Mouse (Mus musculus) neutrophil, adult 5-6 weeks (primary cell): ENCODE data around the gene Gipc1. TPM values are rescaled to one million over a fixed set of nuclear protein-coding genes. Genes with fewer than 3 reads are reported as not detected.
A peak's percentile ranks its signal among the peaks of the same experiment; 100 is the strongest.

Source experiments
- ATAC-seq: fragments of 151-379, 151-347 bp; 2 replicates; pipeline ENCODE4 v1.8.0; 2017; ENCODE audit warnings: mild to moderate bottlenecking, moderate TSS enrichment; ENCODE audit not compliant: insufficient number of reproducible peaks, poor library complexity, low FRiP score, severe bottlenecking; ENCODE audit errors: extremely low read depth
- total RNA-seq: library from RNA; stranded (forward); fragments of 200-1000 nt; gene quantifications from 2 replicates; pipeline ENCODE4 v1.2.3, GENCODE M21; 2017

Gene Gipc1
- 7.4 and 9.8 TPM in 2 replicates for total RNA-seq

DNA sequence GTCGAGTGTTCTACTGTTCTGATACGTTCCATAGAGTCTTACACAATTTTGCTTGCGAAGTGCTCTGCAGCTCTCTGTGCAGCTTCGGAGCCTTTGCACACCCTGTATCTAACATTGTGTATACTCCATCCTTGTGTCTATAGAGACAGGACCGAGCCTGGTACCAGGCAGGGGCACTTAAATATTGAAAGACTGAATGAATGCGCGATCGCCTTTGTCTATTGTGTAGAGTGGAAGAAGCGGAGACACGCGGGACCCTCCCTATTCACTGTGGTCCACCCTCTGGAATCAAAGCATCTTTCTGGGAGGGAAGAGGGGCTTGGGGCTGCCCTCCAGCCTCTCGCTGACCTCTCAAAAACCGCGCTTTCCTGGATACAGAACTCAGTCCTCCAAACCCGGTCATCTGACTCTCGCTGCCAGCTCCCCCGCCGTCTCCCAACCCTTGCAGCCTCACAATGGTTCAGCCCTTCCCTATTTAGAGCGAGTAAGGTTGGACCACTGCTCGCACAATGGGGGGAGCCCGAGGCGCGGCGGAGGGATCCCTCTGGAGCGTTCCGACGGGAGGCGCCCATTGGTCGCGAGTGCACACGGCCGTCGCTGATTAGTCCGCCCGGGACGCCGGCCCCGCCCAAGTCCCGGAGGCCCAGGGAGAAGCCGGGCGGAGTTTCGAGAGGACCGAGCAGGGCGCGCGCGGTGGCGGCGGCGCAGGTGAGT, at the start of gene Gipc1:
Gene Gipc1 (plus strand): TSS at position 648 of the 714 bp plus-strand sequence.
- peak; percentile 96 for ATAC-seq

DNA sequence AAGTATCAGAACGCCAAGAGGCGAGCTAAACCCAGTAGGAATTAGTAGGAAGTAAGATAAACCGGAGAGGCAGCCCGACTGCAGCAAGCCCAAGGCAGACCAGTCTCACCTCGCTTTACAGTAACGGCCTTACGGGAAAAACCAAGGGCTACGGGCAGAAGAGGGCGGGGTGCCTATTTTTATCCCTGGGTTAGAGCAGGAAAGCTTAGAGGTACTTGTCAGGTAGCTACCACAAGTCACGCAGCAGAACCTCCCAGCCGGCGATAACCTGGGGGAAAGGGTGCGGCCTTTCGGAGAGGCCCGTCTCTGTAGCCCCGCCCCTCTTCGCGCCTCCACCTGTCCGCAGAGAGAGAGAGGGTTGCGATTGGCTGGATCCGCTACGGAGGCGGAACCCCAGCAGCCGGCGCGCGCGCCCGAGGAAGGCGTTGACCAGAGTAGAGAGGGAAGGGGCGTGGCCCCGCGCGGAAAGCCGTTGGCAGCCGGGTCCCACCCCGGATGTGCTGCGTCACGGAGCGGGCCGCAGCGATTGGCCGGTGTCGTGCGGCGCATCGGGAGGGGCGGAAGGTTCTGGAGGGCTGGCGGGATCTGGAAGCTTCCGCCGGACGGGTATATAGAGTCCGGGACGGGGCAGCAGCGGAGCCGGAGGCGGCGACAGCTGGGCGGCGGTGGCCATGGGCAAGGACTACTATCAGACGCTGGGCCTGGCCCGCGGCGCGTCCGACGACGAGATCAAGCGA, 44.6 kb upstream of the Gipc1 start, which contains the start of the genes Tecr and Dnajb1:
Gene Tecr (minus strand): TSS at position 311 of the 737 bp plus-strand sequence.
Gene Dnajb1 (plus strand): TSS at position 533 of the 737 bp plus-strand sequence.
- peak; percentile 92 for ATAC-seq

DNA sequence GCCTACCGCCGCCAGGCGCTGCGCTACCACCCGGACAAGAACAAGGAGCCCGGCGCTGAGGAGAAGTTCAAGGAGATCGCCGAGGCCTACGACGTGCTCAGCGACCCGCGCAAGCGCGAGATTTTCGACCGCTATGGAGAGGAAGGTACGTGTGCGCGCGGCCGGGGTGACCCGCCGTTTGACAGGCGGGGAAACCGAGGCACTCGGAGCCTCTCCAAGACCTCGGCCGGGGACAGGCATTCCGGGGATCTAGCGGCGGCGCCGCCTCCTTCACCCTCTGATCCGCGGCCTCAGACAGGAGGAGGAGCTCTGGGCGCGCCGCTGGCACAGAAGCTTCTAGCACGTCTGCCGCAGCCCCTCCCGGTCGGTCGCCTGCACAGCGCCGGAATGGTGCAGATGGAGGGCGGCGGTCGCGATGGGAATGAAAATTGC, 44.1 kb upstream of the Gipc1 start:
- peak; percentile 15; the same call in 1 of the 2 replicates for ATAC-seq

GRCm38 (mm10) chr8:83609086-83609485, 43.4 kb upstream of the Gipc1 start:
- ATAC-seq = no peak

- no peak for ATAC-seq
Observed at GRCm38 (mm10) chr8:83609547-83610180, 42.8 kb upstream of the Gipc1 start.

GRCm38 (mm10) chr8:83611921-83612320, 40.6 kb upstream of the Gipc1 start:
- no peak for ATAC-seq

GRCm38 (mm10) chr8:83613695-83614094, 38.8 kb upstream of the Gipc1 start:
- no peak for ATAC-seq

DNA sequence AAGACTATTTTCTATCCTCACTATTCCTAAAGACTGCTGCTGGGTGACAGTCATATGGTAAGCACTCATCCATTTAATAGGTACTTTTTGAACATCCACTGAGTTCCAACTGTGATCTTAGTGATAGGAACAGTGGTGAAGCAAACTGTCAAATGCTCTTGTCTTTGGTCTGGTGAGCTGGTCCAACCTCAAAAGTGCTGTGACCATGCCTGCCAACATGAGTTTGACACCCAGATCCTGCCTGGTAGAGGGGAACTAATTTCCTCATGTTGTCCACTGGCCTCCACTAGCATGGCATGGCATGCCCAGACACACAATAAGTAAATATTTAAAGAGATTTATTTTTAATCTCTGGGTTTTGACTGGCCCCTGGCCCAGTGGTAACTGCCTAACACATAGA, 35.9 kb upstream of the Gipc1 start:
- no peak for ATAC-seq

DNA sequence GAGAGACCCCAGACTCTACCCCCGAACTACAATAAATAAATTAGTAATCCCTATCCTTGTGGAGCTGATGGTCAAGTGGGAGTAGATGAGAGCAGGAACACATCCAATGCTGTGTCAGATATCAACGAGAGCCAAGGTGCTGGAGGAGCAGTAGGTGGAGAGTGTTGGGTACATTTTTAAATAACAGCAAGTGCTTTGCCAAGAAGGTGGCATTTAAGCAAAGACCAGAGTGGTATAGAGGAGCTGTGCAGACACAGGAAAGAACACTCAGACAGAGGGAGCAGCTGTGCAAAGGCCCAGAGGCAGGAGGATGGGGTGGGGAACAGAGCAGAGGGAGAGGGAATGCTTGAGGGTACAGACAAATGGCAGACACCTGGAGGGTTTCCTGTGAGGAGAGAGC, 35.4 kb upstream of the Gipc1 start:
- no peak for ATAC-seq

DNA sequence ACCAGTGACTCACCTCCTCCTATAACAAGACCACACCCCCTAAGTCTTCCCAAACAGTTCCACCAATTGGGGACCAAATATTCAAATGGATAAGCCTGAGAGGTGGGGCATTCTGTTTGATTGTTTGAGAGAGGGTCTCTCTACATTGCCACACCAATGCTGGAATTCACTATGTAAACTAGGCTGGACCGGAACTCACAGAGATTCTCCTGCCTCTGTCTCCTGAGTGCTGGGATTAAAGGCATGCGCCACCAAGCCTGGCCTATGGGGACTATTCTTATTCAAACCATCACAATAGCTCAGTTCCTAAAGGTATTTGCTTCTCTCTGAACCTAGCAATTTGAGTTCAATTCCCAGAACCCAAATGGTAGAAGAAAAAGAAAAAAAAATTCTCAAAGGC, 33.9 kb upstream of the Gipc1 start:
- no peak for ATAC-seq

- ATAC-seq = no peak
Observed at GRCm38 (mm10) chr8:83619568-83620285, 32.8 kb upstream of the Gipc1 start.

DNA sequence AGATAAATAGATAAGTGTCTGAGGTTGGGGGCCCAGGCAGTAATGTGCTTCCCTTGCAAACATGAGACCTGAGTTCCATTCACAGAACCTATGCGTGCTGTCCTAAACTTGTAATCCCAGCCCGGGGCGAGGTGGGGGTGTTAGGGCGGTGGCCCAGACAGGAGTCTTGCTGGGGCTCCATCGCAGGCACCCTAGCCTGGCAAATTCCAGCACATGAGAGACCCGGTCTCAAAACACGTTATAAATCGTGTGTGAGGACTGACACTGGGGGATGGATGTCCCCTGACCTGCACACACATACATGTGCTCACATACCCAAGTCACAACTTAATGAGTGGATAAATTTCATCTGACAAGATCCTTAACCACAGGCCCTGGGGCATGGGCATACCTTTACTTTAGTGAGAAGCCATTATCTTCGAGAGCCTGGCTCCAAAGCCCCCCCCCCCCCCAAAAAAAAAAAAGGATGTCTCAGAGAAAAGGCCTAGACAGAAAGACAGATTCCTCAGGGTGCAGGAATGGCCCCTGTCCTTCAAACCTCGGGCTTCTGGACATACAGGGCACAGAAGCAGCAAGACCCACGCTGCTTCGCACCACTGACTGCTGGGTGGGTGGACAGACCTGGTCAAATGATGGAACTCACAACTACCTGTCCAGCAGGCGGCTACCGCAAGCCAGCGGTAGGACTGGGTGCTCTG, 30.6 kb upstream of the Gipc1 start:
- ATAC-seq = no peak

GRCm38 (mm10) chr8:83622389-83622989, 30.0 kb upstream of the Gipc1 start:
- peak; percentile 90 for ATAC-seq

DNA sequence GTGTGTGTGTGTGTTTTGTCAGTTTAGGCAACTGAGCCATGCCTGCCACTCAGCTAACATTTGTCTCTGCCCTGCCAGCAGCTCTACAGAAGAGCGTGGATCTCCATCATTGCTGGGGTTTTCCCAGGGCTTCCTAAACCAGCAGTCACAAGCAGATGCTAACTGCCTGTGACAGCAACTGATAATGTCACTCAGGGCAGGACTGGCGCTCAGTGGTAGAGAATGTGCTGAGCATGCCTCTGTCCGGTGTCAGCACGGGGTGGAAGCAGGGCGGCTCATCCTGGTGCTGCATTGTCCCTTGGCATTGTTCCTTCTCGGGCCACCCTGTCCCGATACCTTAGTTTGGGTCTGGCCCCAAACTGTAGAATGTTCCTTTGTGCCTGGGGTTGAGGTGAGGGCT, 28.9 kb upstream of the Gipc1 start:
- ATAC-seq = no peak

DNA sequence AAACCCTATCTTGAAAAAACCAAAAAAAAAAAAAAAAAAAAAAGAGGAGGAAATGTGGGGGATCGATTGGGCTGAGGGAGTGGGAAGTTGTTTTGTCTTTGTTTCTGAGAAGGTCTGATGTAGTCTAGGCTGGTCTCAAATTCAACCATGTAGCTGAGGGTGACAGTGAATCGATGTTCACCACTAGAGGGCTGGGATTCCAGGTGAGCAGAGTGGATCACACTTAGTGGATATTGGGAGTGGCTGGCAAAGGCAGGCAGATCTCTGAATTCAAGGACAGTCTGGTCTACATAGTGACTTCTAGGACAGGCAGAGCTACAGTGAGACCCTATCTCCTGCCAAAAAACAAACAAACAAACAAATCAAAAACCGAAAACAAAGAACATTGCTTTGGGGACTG, 27.7 kb upstream of the Gipc1 start:
- no peak for ATAC-seq

DNA sequence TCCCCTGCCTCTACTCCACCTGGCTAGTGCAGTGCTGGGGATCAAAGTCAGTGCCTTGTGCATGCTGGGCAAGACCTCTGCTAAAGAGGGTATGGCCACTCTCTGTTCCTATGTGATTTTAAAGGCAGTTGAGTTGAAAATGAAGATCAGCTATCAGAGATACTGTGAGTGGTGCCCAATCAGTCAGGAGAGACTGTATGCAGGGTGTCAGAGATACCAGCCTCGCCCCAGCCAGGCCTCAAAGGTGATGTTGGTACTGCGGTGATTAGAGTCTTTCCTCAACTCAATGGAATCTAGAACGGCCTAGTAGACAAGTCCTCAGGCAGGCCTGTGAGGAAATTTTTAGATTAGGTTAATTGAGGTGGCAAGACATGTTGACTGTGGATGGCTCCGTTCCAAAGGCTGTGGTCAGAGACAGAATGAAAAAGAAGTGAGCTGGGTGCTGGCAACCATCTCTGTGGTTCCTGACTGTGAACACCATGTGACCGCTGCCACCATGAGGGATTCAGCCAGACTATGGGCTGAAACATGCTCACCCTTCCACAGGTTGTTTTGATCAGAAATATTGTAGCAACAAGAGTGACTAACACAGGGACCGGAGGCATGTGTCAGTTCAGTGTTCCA, 26.7 kb upstream of the Gipc1 start:
- no peak for ATAC-seq

GRCm38 (mm10) chr8:83632083-83632707, 20.3 kb upstream of the Gipc1 start:
- no peak for ATAC-seq
